Mouse (Mus musculus): ENCODE measurements around the gene Hmgcr. TPM values are rescaled to one million over a fixed set of nuclear protein-coding genes. Genes with fewer than 3 reads are reported as not detected.
A peak's percentile ranks its signal among the peaks of the same experiment; 100 is the strongest.

Hmgcr gene
- total RNA-seq (2021), result 100 to 1,000 TPM; 135 to 145 TPM

DNA sequence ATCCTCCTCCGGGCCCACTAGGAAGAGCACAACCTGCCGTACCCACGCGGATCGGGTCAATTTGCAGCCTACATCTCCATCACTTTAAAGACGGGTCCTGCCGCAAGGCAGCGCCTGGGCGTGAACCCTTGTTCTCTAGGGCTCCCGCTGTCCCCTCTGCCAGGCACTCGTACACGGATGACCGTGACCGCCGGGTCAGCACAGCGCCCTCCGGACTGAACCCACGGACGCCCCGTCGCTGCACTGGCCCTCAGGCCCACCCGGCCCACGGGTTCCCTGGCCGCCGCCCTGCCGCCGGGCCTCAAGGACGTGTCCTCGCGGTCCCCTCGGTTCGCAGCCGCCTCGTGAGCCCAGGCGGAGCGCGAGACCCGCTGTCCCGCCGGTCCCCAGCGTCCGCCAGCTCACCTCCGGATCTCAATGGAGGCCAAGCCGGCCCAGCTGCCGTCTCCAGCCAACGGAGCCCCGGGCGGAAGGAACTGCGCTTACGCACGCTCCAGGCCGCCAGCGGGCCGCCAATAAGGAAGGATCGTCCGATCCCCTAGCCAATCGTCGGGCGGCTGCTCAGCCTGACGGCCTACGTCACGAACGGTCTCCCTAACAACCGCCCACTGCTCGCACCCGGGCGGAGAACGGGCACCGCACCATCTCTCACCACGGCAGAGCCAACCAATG, at the start of gene Hmgcr:
TSS of gene Hmgcr (minus strand) at position 531 of the 672 bp plus-strand sequence.
- DNase-seq (ENCODE audit: extremely low spot score in 1 of 2, low spot score in 1 of 2), result peak; percentile 93 to 96

DNA sequence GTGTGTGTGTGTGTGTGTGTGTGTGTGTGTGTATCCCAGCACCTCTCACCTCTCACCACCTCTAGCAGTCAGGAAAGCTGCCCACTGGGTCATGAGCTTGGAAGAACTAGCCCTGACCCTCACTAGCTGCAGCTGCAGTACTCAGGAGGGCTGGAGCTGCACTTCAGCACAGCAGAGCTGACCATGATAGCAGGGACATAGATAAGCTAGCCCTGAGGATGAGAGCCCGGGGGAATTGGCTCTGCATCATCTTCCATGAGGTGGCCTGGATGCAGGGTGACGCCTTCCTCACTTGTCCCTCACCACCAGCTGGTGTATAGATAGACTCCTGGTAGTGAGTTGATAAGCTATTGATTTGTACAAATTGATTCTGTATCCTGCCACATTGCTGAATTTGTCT, 49.3 kb upstream of the Hmgcr start:
- DNase-seq (ENCODE audit: extremely low spot score in 1 of 2, low spot score in 1 of 2), result no peak

DNA sequence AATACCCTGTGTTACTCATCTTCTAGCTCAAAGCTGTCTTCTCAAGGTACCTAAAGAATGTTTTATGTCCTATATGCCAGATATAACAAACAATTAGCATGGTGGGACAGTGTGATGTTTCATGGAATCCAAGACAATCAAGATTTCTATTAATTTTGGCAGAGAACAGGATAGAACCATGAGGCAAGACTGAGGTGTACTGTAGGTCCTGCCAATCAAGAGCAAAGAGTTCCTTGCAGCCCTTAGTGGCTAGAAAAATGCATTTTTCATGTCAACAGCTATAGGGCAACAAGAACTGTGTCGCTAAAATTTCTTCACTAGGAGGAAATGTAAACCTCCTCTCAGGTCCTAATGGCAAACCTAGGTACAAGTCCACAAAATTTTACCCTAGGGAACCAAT, 47.1 kb upstream of the Hmgcr start:
- no peak for DNase-seq (ENCODE audit: extremely low spot score in 1 of 2, low spot score in 1 of 2)

DNA sequence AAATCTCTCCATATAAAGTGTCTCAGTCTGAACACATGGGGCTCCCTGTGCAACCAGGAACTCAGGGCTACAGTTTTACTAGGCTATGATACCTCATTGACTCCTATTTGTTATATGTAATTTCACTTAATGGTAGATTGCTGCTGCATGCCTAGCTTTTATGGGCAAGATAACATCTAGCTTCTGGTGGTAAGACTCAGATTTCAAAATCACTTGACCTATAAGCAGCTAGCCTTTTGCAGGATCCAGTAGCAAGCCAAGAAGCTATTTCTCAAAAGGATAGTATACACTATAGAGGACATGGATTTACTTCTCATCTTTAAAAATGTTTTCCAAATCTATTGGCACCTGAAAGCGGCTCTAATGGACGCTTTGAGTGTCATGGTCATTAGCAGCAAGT, 45.6 kb upstream of the Hmgcr start:
- DNase-seq (ENCODE audit: extremely low spot score in 1 of 2, low spot score in 1 of 2), result no peak

DNA sequence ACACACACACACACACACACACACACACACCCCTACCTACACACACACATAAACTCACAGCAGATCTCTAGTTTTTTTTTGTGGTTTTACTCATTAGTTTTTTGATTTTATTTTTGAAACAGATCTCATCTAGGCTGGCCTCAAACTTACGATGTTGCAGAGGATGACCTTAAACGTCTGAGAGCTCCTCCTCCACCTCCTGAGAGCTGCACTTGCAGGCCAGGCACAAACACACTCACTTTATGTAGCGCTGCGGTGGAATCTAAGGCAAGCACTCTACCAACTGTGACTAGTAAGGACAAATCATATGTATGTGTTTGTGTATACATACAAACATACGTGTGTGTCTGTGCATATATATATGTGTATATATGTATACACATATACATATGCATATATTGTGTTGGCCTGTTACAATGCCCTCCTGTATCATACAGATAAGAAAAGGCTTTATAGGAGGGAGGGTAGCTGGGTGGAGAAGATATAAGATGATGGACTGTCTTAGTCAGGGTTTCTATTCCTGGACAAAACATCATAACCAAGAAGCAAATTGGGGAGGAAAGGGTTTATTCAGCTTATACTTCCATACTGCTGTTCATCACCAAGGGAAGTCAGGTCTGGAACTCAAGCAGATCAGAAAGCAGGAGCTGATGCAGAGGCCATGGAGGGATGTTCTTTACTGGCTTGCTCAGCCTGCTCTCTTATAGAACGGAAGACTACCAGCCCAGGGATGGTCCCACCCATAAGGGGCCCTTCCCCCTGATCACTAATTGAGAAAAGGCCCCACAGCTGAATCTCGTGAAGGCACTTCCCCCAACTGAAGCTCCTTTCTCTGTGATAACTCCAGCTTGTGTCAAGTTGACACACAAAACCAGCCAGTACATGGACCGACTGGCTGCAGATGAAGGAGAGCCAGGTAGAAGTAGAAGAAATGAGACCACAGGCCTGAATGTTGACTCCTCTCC, 38.8 kb upstream of the Hmgcr start:
- DNase-seq (ENCODE audit: extremely low spot score in 1 of 2, low spot score in 1 of 2), result no peak

DNA sequence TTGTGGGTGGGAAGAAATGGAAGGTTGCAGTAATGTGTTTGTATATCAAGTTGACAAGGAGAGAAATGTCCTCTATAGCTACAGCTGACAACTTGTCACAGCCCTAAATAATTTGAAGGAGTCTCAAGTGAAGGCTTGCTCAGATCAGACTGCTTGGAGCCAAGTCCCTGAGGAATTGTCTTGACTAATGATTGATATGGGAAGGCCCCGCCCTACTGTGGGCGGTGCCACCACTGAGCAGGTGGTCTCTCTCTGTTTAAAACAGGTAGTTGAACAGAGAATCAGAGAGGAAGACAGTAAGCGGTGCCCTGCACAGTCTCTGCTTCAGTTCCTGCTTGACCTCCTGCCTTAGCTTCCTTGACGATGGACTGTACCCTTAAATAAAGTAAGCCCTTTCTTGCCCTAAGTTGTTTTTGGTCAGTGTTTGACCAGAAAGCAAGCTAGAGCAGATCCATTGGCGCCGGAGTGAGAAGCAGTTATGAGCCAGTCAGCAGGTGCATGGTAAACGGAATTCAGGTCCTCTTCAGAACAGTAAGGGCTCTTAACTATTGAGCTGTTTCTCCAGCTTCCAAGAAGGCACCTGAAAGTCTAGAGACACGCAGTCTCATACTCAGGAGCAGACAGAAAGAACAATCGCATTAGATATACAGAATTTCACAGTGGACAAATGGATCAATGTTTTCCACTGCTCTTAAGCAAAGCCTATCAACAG, 32.0 kb upstream of the Hmgcr start:
- DNase-seq (ENCODE audit: extremely low spot score in 1 of 2, low spot score in 1 of 2), result no peak

DNA sequence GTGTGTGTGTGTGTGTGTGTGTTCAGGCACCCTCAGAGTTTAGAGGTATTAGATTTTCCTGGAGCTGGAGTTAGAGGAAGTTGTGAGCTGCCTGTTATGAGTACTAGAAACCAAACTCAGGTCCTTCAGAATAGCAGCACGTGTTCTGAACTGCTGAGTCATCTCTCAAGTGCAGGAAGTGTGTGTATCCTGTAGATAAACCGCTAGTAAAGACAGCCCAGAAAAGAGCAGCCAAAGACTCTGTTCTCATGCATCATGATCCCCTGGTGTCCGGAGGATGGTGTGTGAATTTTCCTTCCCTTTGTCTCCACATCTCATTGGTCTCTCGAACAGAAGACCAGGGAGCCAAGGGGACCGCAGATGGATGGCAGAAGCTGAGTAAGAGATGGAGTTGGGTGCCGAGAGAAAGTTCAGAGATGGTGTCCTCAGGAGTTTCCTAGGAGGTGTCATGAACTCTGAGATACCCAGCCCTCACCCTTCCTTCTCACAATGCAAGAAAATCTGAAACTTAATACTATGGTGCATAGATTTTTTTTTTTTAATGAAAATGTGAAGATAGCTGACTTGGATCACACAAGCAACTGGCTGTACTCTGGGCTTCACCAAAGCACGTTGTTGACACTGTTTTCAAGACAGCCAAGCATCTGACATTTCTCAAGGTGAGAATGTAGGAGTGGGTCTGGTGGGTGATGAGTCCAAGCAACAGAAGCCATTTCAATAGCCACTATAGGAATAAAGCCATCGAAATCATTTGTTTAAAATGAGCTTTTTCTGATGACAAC, 27.3 kb upstream of the Hmgcr start:
- no peak for DNase-seq (ENCODE audit: extremely low spot score in 1 of 2, low spot score in 1 of 2)

DNA sequence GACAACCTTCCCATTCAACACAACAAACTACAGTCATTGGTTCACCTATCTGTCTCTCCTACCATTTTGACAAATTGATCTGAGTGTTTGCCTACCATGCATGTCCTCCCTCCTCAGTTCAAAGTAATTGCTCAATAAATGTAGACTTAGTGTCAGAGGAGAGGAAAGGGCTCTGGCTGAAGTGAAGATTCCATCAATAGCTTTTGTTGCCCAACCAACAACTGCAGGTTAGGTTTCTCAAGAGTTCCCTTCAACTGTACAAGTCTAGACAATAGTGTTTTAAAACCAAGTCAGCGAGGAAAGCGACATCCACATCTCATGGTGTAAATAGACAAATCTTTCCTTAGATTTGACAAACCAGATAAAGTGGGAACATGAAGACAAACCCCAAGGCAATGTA, 24.7 kb upstream of the Hmgcr start:
- DNase-seq (ENCODE audit: extremely low spot score in 1 of 2, low spot score in 1 of 2), result no peak

DNA sequence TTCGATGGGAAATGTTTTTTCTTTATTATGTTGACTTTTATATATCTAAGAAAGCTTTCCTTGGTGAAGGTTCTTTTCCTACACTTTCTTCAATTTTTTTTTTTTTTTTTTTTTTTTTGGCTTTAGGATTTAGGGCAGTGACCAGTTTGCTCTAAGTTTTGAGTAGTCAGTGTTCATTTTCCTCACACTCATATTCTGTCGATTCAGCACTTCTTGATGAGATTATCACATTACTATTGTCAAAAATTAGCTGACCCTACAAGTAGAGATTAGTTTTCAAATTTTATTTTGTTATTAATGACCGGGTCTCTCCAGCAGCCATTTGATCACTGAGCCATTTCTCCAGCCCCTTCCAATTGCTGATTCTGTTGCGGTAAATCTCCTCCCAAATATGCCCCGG, 19.2 kb upstream of the Hmgcr start:
- no peak for DNase-seq (ENCODE audit: extremely low spot score in 1 of 2, low spot score in 1 of 2)

DNA sequence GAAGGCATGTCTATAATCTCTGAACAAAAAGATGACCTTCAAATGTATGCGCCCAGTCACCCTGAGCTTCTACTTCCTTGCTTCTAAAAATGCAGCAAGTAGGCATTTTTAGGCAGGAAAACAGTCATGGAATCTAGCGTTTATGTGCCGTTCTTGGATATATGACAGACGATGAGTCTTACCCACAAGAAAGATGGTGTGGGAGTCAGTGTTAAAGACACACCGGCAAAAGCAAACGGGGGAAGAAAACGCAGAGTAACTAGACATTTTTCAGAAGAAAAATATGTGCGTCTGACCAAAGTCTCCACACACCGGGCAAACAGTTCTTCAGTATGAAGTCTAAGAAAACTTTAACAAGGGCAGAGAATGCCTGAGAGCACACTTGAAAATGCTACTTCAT, 16.5 kb upstream of the Hmgcr start:
- DNase-seq (ENCODE audit: extremely low spot score in 1 of 2, low spot score in 1 of 2), result no peak

DNA sequence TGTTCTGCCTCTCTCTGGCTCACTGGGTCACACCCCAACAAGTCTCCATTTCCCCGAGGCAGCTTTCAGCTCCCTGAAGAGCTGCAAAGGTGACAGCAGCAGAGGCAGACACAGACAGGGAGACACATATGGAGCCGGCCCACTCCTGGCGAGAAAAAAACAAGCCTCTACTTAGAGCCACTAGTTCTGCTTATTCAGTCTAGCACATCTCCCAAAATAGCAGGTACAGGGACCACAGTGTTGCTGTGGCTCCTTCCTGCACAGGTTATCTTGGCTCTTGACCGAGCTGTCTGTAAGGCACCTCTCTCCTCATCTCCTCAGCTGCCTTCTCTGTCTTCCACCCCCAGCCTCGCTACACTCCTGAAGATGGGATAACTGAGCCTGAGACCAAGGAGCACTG, 14.0 kb upstream of the Hmgcr start:
- DNase-seq (ENCODE audit: extremely low spot score in 1 of 2, low spot score in 1 of 2), result no peak

DNA sequence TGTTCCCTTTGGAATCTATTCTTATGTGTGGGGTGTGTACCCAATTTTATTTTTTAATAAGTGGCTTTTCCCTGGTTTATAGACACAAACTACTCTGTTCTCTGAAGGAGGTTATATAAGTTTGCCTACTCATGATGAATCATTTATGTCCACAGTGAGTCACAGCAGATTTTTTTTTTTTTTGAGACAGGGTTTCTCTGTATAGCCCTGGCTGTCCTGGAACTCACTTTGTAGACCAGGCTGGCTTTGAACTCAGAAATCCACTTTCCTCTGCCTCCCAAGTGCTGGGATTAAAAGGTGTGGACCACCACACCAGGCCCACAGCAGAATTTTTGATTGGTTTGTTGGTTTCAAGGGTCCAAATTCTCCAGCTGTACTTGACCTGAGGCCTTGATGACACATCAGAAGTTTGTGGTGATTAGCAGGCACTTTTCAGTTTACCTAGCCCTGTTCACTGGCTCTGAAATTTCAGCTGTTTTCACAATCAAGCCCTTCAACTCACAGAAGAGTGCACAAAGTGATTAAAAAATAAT, 10.4 kb upstream of the Hmgcr start:
- no peak for DNase-seq (ENCODE audit: extremely low spot score in 1 of 2, low spot score in 1 of 2)

DNA sequence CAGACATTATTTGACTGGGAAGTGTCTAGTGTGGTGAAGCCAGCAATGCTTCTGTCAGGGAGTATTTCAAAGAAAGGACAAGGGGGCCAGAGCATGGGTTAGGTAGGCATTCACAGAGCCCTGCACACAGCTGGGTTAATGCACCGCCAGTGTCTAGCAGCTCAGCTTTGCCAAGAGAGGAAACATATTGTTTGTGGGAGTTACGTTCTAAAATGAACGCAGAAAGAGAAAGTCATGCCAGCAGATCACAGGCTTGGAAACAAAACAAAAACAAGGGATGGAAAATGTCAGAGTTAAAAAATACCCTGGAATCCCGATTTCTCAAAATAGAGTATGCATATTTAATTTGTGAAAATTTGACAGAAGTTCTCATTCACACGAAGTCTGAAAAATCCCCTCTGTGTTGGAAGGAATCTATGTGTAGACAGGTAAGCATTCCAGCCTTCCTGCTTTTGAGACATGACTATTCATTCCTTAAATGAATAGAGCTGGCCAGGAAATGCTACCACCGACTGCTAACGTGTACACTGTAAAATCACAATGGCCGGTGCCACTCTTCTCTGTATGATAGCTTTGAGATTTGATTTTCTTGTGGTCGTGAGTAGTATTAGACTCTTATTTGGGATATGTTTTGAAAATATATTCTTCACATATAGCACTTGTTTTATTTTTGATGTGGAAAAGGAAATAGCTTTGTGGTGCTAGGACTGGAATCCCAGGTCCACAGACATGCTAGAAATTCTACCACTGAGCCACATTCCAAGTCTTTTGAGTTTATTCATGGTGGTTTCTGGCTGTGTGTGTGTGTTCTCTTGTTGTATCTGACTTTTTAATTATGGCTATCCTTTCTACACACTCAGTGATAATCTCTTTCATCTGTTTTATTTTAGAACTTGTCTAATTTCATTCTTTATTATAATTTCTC, 9.7 kb upstream of the Hmgcr start:
- no peak for DNase-seq (ENCODE audit: extremely low spot score in 1 of 2, low spot score in 1 of 2)

DNA sequence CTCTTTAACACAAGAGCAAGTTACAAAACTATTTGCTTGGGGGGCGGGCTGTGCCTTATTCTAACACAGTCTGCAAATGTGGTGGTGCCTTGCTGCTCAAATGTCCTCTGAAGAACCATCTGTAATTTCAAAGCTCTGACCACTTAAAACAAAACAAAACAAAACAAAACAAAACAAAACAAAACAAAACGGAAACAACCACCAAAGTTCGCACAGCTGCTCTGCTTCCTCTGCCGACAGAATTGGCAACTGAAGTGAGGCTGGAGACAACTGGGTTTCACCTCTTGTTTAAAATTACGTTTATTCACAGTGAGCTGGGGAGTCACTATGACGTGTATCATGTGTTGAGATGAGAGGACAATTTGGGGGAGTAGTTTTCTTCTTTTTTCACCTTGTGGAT, 7.9 kb upstream of the Hmgcr start:
- DNase-seq (ENCODE audit: extremely low spot score in 1 of 2, low spot score in 1 of 2), result no peak

DNA sequence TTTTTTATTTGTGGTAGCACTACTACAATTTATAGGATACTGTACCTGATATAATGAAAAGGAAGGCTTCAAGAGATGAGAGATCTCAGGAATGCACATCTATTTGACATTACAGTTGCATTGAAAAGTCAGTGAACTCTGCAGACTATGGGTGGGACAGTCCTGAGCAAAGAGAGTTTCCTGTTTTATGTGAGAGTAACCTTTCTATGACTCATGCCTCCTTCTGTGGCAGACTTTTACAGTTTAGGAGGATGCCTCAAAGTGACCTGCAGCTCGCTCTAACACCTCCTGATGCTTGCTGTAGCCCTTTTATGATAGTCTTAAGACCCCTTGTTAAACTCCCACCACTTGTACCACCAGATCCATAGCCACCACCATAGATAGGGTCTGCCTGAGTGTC, 6.3 kb upstream of the Hmgcr start:
- no peak for DNase-seq (ENCODE audit: extremely low spot score in 1 of 2, low spot score in 1 of 2)

DNA sequence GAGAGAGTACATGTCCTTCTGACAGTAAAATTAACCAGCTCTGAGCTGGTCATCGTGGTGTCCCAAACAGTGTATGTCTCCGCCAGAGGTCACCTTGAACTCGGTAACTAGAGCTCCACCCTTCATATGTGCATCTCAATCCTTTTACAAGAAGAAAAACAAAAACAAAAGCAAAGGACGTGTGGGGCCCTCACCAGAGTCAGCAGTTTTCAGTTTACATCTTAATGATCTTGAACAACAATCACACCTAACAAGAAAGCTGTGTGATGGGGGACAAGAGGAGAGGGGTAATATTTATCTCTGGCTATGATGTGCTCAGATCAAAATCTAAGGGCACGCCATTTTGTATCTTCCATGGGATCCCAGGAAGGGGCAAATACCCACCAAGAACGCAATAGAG, 5.0 kb upstream of the Hmgcr start:
- DNase-seq (ENCODE audit: extremely low spot score in 1 of 2, low spot score in 1 of 2), result no peak

DNA sequence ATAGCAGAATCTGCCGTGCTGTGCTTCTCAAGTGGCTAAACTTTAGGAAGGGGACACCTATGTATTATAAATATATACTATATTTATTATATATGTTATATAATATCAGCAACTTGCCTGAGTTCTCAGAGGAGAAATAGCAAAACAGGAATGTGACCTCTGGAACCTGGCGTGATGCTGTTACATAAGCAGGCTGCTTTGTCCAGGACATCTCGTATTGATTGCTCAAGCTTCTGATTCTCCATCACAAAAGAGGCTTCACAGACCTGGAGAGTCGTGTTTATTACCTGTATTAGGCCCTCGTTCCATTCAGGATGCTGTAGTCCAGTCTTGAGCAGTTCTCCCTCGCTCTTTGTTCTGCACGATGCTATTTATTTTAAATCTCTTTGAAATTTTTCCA, 3.1 kb upstream of the Hmgcr start:
- DNase-seq (ENCODE audit: extremely low spot score in 1 of 2, low spot score in 1 of 2), result no peak

DNA sequence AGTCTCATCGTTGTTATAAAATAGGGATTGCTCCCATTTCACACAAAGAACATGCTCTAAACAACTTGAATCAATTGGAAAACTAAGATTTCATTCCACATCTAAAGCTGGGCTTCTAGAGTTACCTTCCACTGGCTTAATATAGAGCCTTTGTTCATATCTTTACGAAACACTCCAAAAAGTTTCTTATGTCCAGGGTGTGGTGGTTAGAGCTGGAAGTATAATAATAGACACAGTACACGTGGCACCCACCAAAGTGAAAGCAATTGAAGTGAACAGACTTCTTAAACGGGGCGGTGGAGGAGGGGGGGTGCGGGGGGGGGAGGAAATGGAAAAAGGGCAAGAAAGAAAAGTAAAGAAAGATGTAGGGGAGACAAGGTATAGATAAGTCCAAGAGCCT, 1.5 kb upstream of the Hmgcr start:
- no peak for DNase-seq (ENCODE audit: extremely low spot score in 1 of 2, low spot score in 1 of 2)

DNA sequence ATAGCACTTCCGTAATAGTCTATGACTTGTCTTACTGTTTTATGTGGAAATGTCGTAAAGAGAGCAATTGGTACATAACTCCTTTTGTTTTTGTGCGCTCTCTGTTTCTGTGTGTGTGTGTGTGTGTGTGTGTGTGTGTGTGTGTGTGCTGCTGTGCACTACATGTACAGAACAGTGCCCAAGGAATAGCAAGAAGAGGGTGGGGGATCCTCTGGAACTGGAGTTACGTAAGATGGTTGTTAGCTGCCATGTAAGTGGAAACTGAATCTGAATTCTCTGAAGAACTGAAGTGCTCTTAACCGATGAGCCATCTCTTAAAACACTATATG, 1.1 kb upstream of the Hmgcr start:
- no peak for DNase-seq (ENCODE audit: extremely low spot score in 1 of 2, low spot score in 1 of 2)

Data from layer of hippocampus, postnatal 25 days (tissue).